Mouse (Mus musculus) cortical plate, adult 2 months (tissue): ENCODE measurements around the gene Zswim8.

Source experiments
- CTCF ChIP-seq: fragments of 200-500 bp; IDR thresholded peaks from 2 replicates; pipeline ENCODE4 v1.5.1; 2011; ENCODE audit warnings: mild to moderate bottlenecking, control low read depth, low read length; ENCODE audit not compliant: insufficient read depth; ENCODE audit errors: extremely low read depth
- POLR2A ChIP-seq: fragments of 200-500 bp; IDR thresholded peaks from 2 replicates; pipeline ENCODE4 v1.6.1; 2011; ENCODE audit warnings: mild to moderate bottlenecking, low read length, control low read depth; ENCODE audit not compliant: insufficient read depth; ENCODE audit errors: extremely low read depth

DNA sequence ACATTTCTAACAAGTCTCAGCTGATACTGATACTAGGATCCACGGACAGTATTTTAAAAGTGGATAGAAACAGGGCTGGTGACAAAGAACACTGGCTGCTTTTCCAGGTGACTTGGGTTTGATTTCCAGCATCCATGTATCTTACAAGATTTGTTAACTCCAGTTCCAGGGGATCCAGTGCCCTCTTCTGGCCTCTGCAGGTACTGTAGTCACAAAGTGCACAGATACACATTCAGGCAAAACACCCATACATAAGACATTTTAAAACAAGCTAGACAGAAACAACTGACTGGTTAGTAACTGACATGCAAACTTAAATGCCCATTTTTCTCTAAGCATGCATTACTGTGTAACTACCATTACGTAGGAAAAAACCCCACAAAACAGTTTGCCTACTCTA, 34.4 kb upstream of the Zswim8 start:
- 0 out of 2 replicates have a peak, but pooled peaks have one; percentile 9 for TF ChIP-seq CTCF
- TF ChIP-seq POLR2A: no peak
